Mouse (Mus musculus) brain, embryonic 14.5 days (tissue): ENCODE results near the gene Gm5965.

ENCODE experiments used
- CTCF ChIP-seq: fragments of 200-500 bp; IDR thresholded peaks from 2 replicates; pipeline ENCODE4 v1.5.1; 2012; ENCODE audit warnings: inconsistent platforms, mild to moderate bottlenecking, moderate library complexity, borderline replicate concordance; ENCODE audit not compliant: insufficient read depth, insufficient read length; ENCODE audit errors: extremely low read depth
- POLR2A ChIP-seq: fragments of 200-500 bp; IDR thresholded peaks from 2 replicates; pipeline ENCODE4 v1.6.1; 2012; ENCODE audit warnings: mild to moderate bottlenecking, inconsistent platforms, borderline replicate concordance; ENCODE audit not compliant: poor library complexity, insufficient read depth, insufficient read length, severe bottlenecking; ENCODE audit errors: extremely low read depth

GRCm38 (mm10) chr16:88747943-88748342 is 29.8 kb upstream of the Gm5965 start:
- TF ChIP-seq CTCF = no peak
- TF ChIP-seq POLR2A = no peak
